Mouse (Mus musculus) heart, postnatal 4 days (tissue): ENCODE data around the gene Scgb1c1. TPM values are rescaled to one million over a fixed set of nuclear protein-coding genes. Genes with fewer than 3 reads are reported as not detected.
A peak's percentile ranks its signal among the peaks of the same experiment; 100 is the strongest.

Experiments
- DNase-seq: peaks from one replicate; pipeline ENCODE4 v3.0.0; 2021
- total RNA-seq, 2 experiments: library from RNA; stranded (reverse); gene quantifications; 2 replicates each; pipeline ENCODE4 v1.2.3; 2021

Gene Scgb1c1
- total RNA-seq: 10 to 100 TPM in 1 of 2 experiments, 1 to 10 TPM in 1; 9.7 to 10.6 TPM

- DNase-seq: peak; percentile 97
Observed at GRCm38 (mm10) chr7:140844905-140845665, at the start of gene Scgb1c1. TSS of gene Scgb1c1 (plus strand) at chr7:140845547.

GRCm38 (mm10) chr7:140797619-140798018 is 47.7 kb upstream of the Scgb1c1 start:
- no peak for DNase-seq

- no peak for DNase-seq
Observed at GRCm38 (mm10) chr7:140798212-140798611, 47.1 kb upstream of the Scgb1c1 start.

- DNase-seq: no peak
Observed at GRCm38 (mm10) chr7:140802629-140803028, 42.7 kb upstream of the Scgb1c1 start.

- DNase-seq: peak; percentile 30
Observed at GRCm38 (mm10) chr7:140805704-140806103, 39.6 kb upstream of the Scgb1c1 start.

GRCm38 (mm10) chr7:140810496-140810895 is 34.9 kb upstream of the Scgb1c1 start:
- no peak for DNase-seq

- DNase-seq: no peak
Observed at GRCm38 (mm10) chr7:140811714-140812113, 33.6 kb upstream of the Scgb1c1 start.

- DNase-seq: no peak
Observed at GRCm38 (mm10) chr7:140812850-140813249, 32.5 kb upstream of the Scgb1c1 start.

GRCm38 (mm10) chr7:140820173-140820572 is 25.2 kb upstream of the Scgb1c1 start:
- DNase-seq: no peak

GRCm38 (mm10) chr7:140821305-140821652 is 24.1 kb upstream of the Scgb1c1 start:
- no peak for DNase-seq

- peak; percentile 63 for DNase-seq
Observed at GRCm38 (mm10) chr7:140821653-140822329, 23.6 kb upstream of the Scgb1c1 start, which contains the start of gene Zfp941. TSS of gene Zfp941 (minus strand) at chr7:140822178.

- DNase-seq: no peak
Observed at GRCm38 (mm10) chr7:140822731-140823130, 22.6 kb upstream of the Scgb1c1 start.

GRCm38 (mm10) chr7:140828171-140828881 is 17.0 kb upstream of the Scgb1c1 start:
- no peak for DNase-seq

GRCm38 (mm10) chr7:140831447-140831846 is 13.9 kb upstream of the Scgb1c1 start:
- DNase-seq: no peak

- no peak for DNase-seq
Observed at GRCm38 (mm10) chr7:140833341-140833740, 12.0 kb upstream of the Scgb1c1 start.

GRCm38 (mm10) chr7:140834968-140835757 is 10.2 kb upstream of the Scgb1c1 start, which contains the start of gene Urah:
TSS of gene Urah (plus strand) at chr7:140835018.
- DNase-seq: no peak

GRCm38 (mm10) chr7:140835758-140836087 is 9.6 kb upstream of the Scgb1c1 start:
- no peak for DNase-seq

- no peak for DNase-seq
Observed at GRCm38 (mm10) chr7:140836243-140837115, 8.9 kb upstream of the Scgb1c1 start.

- DNase-seq: no peak
Observed at GRCm38 (mm10) chr7:140839556-140839955, 5.8 kb upstream of the Scgb1c1 start.

- DNase-seq: no peak
Observed at GRCm38 (mm10) chr7:140840750-140841735, 4.3 kb upstream of the Scgb1c1 start.
